Mouse (Mus musculus): Measurements from ENCODE around the gene Dhtkd1. TPM values are rescaled to one million over a fixed set of nuclear protein-coding genes. Genes with fewer than 3 reads are reported as not detected.

Dhtkd1 gene
- total RNA-seq, 2 experiments from 2014 or later = 8.0 to 9.2 TPM

- intact Hi-C loops (cut with DNase I) = no loop called here
- DNase-seq (ENCODE audit: extremely low spot score in 1 of 2, low spot score in 2 of 2) = no peak
These were observed 6.5 kb downstream of the Dhtkd1 start for GRCm38 (mm10) chr2:5936068-5936467.

- no peak for DNase-seq (ENCODE audit: extremely low spot score in 1 of 2, low spot score in 2 of 2)
- intact Hi-C loops (cut with DNase I) = no loop called here
These were observed 7.7 kb downstream of the Dhtkd1 start for GRCm38 (mm10) chr2:5934936-5935335.

- intact Hi-C loops (cut with DNase I) = no loop called here
- no peak for DNase-seq (ENCODE audit: extremely low spot score in 1 of 2, low spot score in 2 of 2)
These were observed 10.7 kb downstream of the Dhtkd1 start for GRCm38 (mm10) chr2:5931938-5932337.

DNA sequence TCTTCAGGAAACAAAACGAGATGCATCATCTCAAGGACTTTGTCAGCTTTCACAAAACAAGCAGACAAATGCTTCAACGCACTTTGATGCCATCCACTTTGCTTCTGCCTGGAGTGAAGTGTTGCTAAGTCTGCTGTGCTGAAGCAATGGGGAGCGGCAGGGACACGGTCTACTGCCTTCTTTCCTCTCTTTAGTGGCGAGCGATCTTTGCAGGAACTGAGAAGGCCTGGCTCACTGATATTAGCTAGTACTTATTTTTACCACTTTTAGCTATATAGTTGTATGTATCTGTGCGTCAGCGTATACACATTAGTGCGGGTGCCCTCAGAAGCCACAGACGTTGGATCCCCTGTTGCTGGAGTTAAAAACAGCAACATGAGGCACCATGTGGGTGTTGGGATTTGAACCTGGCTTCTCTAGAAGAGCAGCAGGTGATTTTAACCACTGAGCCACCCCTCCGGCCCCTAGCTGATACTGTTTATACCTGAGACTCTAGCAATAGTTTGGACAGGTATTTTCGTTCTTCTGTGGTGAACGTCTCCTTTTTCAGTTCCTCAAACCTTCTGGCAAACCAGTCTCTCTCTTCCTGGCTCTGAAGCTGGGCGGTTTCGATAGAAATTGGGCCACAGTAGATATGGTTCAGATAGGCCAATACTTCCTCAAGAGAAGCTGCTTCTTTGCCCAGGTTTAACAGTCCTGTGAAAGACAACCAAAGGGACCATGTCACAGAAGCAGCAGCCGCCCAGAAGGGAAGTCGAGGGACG lies 12.1 kb downstream of the Dhtkd1 start:
- intact Hi-C loops (cut with DNase I) = no loop called here
- no peak for DNase-seq (ENCODE audit: extremely low spot score in 1 of 2, low spot score in 2 of 2)

GRCm38 (mm10) chr2:5929793-5930192 lies 12.8 kb downstream of the Dhtkd1 start:
- DNase-seq (ENCODE audit: extremely low spot score in 1 of 2, low spot score in 2 of 2) = no peak
- intact Hi-C loops (cut with DNase I) = no loop called here

- intact Hi-C loops (cut with DNase I) = no loop called here
- no peak for DNase-seq (ENCODE audit: extremely low spot score in 1 of 2, low spot score in 2 of 2)
These were observed 15.1 kb downstream of the Dhtkd1 start for GRCm38 (mm10) chr2:5927481-5927880.

GRCm38 (mm10) chr2:5923786-5924185 lies 18.8 kb downstream of the Dhtkd1 start:
- intact Hi-C loops (cut with DNase I) = no loop called here
- no peak for DNase-seq (ENCODE audit: extremely low spot score in 1 of 2, low spot score in 2 of 2)

GRCm38 (mm10) chr2:5922823-5923222 lies 19.8 kb downstream of the Dhtkd1 start:
- DNase-seq (ENCODE audit: extremely low spot score in 1 of 2, low spot score in 2 of 2) = no peak
- intact Hi-C loops (cut with DNase I) = no loop called here

- DNase-seq (ENCODE audit: extremely low spot score in 1 of 2, low spot score in 2 of 2) = peak in 1 of 2 experiments; percentile 41
These were observed 31.2 kb downstream of the Dhtkd1 start for GRCm38 (mm10) chr2:5911282-5911965.

GRCm38 (mm10) chr2:5906625-5907024 lies 36.0 kb downstream of the Dhtkd1 start:
- DNase-seq (ENCODE audit: extremely low spot score in 1 of 2, low spot score in 2 of 2) = peak in 1 of 2 experiments; percentile 37
- intact Hi-C loops (cut with DNase I) = no loop called here

More at GRCm38 (mm10) chr2:5911282-5911965, 31.2 kb downstream of the Dhtkd1 start:
- intact Hi-C loops (cut with DNase I) = no loop called here

GRCm38 (mm10) chr2:5906092-5906491 lies 36.5 kb downstream of the Dhtkd1 start:
- intact Hi-C loops (cut with DNase I) = no loop called here
- DNase-seq (ENCODE audit: extremely low spot score in 1 of 2, low spot score in 2 of 2) = peak; percentile 29 to 41

GRCm38 (mm10) chr2:5900145-5900544 lies 42.4 kb downstream of the Dhtkd1 start:
- DNase-seq (ENCODE audit: extremely low spot score in 1 of 2, low spot score in 2 of 2) = peak in 1 of 2 experiments; percentile 33
- intact Hi-C loops (cut with DNase I) = no loop called here

DNA sequence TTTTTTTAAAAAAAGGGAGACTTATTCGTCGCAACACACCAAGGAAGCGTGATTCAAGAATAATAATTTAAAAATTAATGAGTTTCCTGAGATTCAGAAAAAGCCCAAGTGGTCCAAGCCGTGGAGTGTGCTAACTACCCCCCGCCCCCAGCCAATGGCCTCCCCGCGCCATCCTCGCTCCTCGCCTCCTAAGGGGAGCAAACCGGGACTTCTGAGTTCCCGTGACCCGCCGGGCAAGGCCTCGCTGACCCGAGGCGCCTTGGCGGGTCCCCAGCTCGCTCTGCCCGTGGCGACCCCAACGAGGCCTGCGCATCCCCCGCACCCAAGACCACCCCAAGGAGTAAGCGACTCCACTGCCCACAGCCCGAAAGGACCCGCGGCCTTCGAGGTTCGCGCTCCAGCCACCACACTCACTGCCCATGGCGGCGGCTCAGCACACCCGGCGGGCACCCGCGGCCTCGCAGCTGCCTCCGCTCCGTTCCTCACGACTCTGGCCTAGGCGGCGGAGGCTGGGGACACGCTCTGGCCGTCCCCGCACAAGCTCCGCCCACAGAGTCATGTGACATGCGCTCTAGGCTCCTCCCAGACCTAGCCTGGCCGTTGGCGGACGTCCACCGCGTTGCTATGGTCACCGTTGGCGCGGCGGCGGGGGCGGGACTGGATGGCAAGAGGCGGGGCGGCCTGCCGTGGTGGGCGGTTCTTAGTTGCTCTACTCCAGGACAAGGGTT lies 47.6 kb downstream of the Dhtkd1 start, which contains the start of gene Sec61a2:
Gene Sec61a2, minus strand, starts transcription at position 590 of the 728 bp plus-strand sequence.
- peak; percentile 98 to 99 for DNase-seq (ENCODE audit: extremely low spot score in 1 of 2, low spot score in 2 of 2)
- intact Hi-C loops (cut with DNase I) = no loop called here

GRCm38 (mm10) chr2:5894296-5894695 lies 48.3 kb downstream of the Dhtkd1 start:
- intact Hi-C loops (cut with DNase I) = no loop called here
- DNase-seq (ENCODE audit: extremely low spot score in 1 of 2, low spot score in 2 of 2) = no peak

GRCm38 (mm10) chr2:5889412-5889811 lies 53.2 kb downstream of the Dhtkd1 start:
- no peak for DNase-seq (ENCODE audit: extremely low spot score in 1 of 2, low spot score in 2 of 2)
- intact Hi-C loops (cut with DNase I) = no loop called here

DNA sequence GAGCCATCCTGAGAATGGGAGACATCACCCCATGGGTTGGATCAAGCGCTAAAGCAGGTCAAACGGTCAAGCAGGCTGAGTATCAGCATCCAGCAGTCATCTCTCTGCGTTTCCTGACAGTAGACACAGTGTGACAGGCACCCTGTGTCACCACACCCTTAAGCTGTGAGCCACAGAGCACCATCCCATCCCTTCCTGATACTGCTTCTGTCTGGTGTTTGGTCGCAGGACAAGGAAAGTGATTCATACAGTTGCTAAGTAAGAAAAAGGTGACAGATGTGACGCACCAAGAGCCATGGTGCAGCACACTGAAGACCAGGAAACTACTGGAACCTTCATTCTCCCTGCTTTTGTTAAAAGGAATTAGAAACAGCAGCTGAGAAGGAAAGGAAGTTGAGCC lies 53.7 kb downstream of the Dhtkd1 start:
- intact Hi-C loops (cut with DNase I) = no loop called here
- no peak for DNase-seq (ENCODE audit: extremely low spot score in 1 of 2, low spot score in 2 of 2)

DNA sequence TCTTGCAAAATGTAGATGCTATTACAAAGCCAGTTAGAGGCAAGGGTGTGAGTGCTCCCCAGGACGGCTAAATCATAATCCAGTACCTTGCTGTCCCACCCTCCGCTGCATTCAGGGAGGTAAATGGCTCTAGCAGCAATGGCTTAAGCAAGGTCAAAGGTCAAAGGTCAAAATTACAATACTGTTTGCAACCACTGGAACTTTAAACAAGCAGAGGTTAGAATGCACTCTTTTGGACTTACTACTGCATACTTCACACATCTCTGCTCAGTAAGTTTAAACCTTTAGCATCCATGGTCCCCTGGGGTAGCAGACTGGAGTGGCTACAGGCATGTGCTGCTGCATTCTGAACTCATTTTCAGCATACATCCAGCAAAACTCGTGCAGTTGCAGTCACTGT lies 65.1 kb downstream of the Dhtkd1 start:
- no peak for DNase-seq (ENCODE audit: extremely low spot score in 1 of 2, low spot score in 2 of 2)
- intact Hi-C loops (cut with DNase I) = no loop called here

DNA sequence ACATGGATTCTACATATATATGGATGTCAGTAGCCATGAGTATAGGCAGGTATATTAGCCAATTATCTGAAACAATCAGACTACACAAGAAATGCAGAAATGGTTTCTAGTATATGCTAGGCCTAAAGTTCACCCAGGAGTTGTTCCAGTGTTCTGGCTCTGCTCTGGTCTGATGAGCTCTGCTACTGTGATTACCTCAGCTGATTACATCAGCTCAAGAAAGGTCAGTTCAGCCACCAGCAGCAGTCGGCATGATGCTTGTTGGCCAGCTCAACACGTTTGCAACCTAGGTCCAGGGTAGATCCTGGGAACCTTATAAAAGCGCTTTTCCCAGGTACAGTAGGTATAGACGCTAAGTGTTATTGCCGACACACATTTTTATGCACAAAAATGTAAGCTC lies 72.8 kb downstream of the Dhtkd1 start:
- intact Hi-C loops (cut with DNase I) = no loop called here
- DNase-seq (ENCODE audit: extremely low spot score in 1 of 2, low spot score in 2 of 2) = no peak

- no peak for DNase-seq (ENCODE audit: extremely low spot score in 1 of 2, low spot score in 2 of 2)
- intact Hi-C loops (cut with DNase I) = no loop called here
These were observed 74.9 kb downstream of the Dhtkd1 start for GRCm38 (mm10) chr2:5867681-5868080.

GRCm38 (mm10) chr2:5862834-5863233 lies 79.8 kb downstream of the Dhtkd1 start, which contains the start of gene Gm13199:
TSS of gene Gm13199 (minus strand) at chr2:5862934.
- no peak for DNase-seq (ENCODE audit: extremely low spot score in 1 of 2, low spot score in 2 of 2)
- intact Hi-C loops (cut with DNase I) = no loop called here

Measured in left cerebral cortex, postnatal 10 days (tissue).